Mouse (Mus musculus) liver, postnatal 0 days (tissue): Measurements from ENCODE around the gene Slc4a11.

Experiments used
- CTCF ChIP-seq: sonication (generic); IDR thresholded peaks from 2 replicates; pipeline ENCODE4 v1.5.1; 2016; ENCODE audit warnings: antibody characterized with exemption, low read depth
- EP300 ChIP-seq: IDR thresholded peaks from 2 replicates; pipeline ENCODE4 v1.6.1; 2016; ENCODE audit warnings: antibody characterized with exemption, low read depth, mild to moderate bottlenecking

- TF ChIP-seq EP300 (no peak), CTCF (no peak)
Observed at GRCm38 (mm10) chr2:130727752-130728151, 30.4 kb upstream of the Slc4a11 start.
